Mouse (Mus musculus) G1E (cell line): ENCODE data around the gene Fndc3b.

ENCODE experiments used
- CTCF ChIP-seq: IDR thresholded peaks from 2 replicates; pipeline ENCODE4 v1.5.1; 2012; ENCODE audit warnings: low read depth, low read length, inconsistent platforms, mixed read lengths
- GATA1 ChIP-seq: IDR thresholded peaks from 2 replicates; pipeline ENCODE4 v1.6.1; 2012; ENCODE audit warnings: borderline replicate concordance, low read length, inconsistent platforms, mixed read lengths
- GATA2 ChIP-seq: IDR thresholded peaks from 2 replicates; pipeline ENCODE4 v1.6.1; 2012; ENCODE audit warnings: low read depth, low read length, inconsistent platforms, borderline replicate concordance
- TAL1 ChIP-seq: conservative IDR thresholded peaks from 2 replicates; pipeline ENCODE4 v1.6.1; 2012; ENCODE audit warnings: low read depth, low read length, inconsistent platforms, mixed read lengths

DNA sequence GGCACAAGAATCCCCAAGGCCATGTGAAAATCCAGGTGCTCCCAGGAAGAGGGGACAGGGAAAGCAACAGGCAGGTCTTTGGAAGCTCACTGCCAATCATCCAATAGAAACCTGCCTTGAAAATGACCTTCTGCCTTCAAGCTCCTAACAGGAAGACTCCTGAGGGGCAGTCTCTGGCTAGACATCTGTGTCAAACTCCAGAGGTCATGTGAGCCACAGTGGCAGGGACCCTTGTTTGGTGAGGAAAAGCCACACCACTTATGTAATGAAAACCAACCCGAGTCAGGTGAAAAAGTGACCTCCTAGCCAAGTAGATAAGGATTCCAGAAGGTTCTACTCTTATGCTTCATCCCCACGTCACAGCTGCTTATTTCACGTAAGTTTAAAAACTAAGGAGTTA, 227.8 kb downstream of the Fndc3b start:
- TF ChIP-seq CTCF = no peak
- no peak for TF ChIP-seq GATA1
- no peak for TF ChIP-seq TAL1
- no peak for TF ChIP-seq GATA2
